Mouse (Mus musculus) embryonic facial prominence, embryonic 11.5 days (tissue): ENCODE data around the gene Bax. TPM values are rescaled to one million over a fixed set of nuclear protein-coding genes. Genes with fewer than 3 reads are reported as not detected.

Experiments used
- ATAC-seq: fragments of 200-750 bp; cut with Nextera tagmentation; replicated peaks from 2 replicates; pipeline ENCODE4 v1.8.0; 2017; ENCODE audit warnings: low read depth; ENCODE audit not compliant: insufficient number of reproducible peaks, low FRiP score, low TSS enrichment
- DNase-seq: peaks from one replicate; pipeline ENCODE4 v3.0.0-alpha.2; 2015; ENCODE audit warnings: low spot score
- H3K27ac ChIP-seq: fragments of 300-500 bp; sonication (generic); replicated peaks from 2 replicates; pipeline ENCODE4 v1.5.1; 2014; ENCODE audit warnings: mild to moderate bottlenecking, low read depth, low read length, control low read depth
- H3K27me3 ChIP-seq: fragments of 300-500 bp; sonication (generic); 2 replicates; pipeline ENCODE4 v1.6.1; 2014; ENCODE audit warnings: mild to moderate bottlenecking, low read length, moderate library complexity, mixed read lengths; ENCODE audit not compliant: control insufficient read depth, insufficient read depth
- H3K36me3 ChIP-seq: fragments of 300-500 bp; sonication (generic); replicated peaks from 2 replicates; pipeline ENCODE4 v1.6.1; 2014; ENCODE audit warnings: low read depth, mild to moderate bottlenecking, low read length, moderate library complexity, mixed read lengths; ENCODE audit not compliant: control insufficient read depth, insufficient read depth
- H3K4me1 ChIP-seq: fragments of 300-500 bp; sonication (generic); 2 replicates; pipeline ENCODE4 v1.6.1; 2014; ENCODE audit warnings: low read length, mixed read lengths; ENCODE audit not compliant: control insufficient read depth, insufficient read depth
- H3K4me2 ChIP-seq: fragments of 300-500 bp; sonication (generic); 2 replicates; pipeline ENCODE4 v1.6.1; 2014; ENCODE audit warnings: low read depth, mild to moderate bottlenecking, control low read depth, low read length, moderate library complexity
- H3K4me3 ChIP-seq: fragments of 300-500 bp; sonication (generic); 2 replicates; pipeline ENCODE4 v1.5.1; 2014; ENCODE audit warnings: low read depth, low read length, control low read depth
- H3K9ac ChIP-seq: fragments of 300-500 bp; sonication (generic); replicated peaks from 2 replicates; pipeline ENCODE4 v1.6.1; 2014; ENCODE audit warnings: mild to moderate bottlenecking, control low read depth, low read length
- H3K9me3 ChIP-seq: fragments of 300-500 bp; sonication (generic); replicated peaks from 2 replicates; pipeline ENCODE4 v1.6.1; 2016; ENCODE audit warnings: mild to moderate bottlenecking, low read length, inconsistent platforms, mixed read lengths; ENCODE audit not compliant: control insufficient read depth
- WGBS: fragments of 180-500 bp; shearing (Covaris S2); extraction: QIAGEN DNeasy Blood & Tissue Kit; methylation state at CpG from one replicate; pipeline ENCODE4 v1.1.7; 2014; 5-methylcytosine and 5-hydroxymethylcytosine counted together
- polyA plus RNA-seq: library from polyadenylated mRNA; unstranded; fragments of >200 nt; fragmentation: Nextera tagmentation; extraction: Ambion mirVana; gene quantifications from 2 replicates; pipeline ENCODE4 v1.2.1, GENCODE M21; 2014

Bax gene
- polyA plus RNA-seq, 1 experiment from 2014 or later = 151 TPM

DNA sequence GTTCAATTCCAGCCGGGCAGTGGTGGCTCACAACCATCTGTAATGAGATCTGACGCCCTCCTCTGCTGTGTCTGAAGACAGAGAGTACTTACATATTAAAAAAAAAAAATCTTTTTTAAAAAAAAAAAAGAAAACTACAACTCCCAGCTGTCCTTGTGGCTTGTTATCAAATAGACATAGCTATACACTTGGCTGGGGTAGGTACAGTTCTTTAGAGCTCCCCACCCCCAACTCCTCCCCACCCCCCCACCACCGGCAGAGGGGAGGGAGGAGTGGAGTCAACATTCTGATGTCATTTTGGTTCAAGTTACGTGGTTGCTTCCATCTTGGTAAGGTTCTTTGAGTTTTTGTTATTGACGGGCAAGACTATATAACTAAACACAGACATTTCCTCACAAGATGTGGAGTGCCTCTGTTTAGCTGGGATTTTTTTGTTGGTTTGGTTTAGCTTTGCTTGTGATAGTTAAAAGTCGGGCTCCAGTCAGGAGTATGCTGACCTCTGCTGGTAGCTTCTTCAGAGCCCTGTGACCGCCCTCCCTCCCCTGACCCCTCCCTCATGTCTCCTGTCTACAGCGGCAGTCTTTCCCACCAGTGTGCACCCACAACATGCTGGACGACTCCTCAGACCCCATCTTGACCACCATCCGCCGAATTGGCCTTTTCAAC is 19.2 kb downstream of the Bax start:
- Histone ChIP-seq H3K9ac (no peak overlapping the region), H3K4me3 (no peak overlapping the region), H3K27ac (no peak overlapping the region), H3K36me3 (no peaks in the 10 kb centered on the region), H3K9me3 (no peaks in the 10 kb centered on the region), H3K4me2 (no peak overlapping the region), H3K4me1 (no peaks in the 10 kb centered on the region), H3K27me3 (no peaks in the 10 kb centered on the region)
- DNase-seq (peak; percentile 64), ATAC-seq (0 out of 2 replicates have a peak, but pooled peaks have one; percentile 35)
- 29% methylated on average over 11 of the region's 11 CpGs for WGBS

DNA sequence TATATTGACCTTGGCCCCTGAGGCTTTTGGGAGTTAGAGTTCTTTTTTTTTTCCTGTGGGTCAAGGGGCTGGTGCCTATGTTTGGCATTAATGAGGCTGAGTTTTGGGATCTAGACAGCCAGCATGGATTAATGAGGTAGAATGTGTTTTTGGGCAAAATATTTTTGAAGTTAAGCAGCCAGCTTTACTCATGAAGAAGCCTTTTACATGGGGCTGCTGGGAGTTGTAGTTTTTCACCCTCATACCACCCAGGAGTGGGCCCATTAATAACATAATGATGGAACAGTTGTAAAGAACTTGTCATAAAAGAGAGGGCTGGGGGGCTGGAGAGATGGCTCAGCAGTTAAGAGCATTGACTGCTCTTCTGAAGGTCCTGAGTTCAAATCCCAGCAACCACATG is 20.1 kb downstream of the Bax start:
- Histone ChIP-seq H3K36me3 (no peaks in the 10 kb centered on the region), H3K4me2 (no peak overlapping the region), H3K27ac (no peak overlapping the region), H3K4me1 (no peaks in the 10 kb centered on the region), H3K4me3 (no peak overlapping the region), H3K27me3 (no peaks in the 10 kb centered on the region), H3K9ac (no peak overlapping the region), H3K9me3 (no peaks in the 10 kb centered on the region)
- ATAC-seq = no peak
- DNase-seq = no peak

DNA sequence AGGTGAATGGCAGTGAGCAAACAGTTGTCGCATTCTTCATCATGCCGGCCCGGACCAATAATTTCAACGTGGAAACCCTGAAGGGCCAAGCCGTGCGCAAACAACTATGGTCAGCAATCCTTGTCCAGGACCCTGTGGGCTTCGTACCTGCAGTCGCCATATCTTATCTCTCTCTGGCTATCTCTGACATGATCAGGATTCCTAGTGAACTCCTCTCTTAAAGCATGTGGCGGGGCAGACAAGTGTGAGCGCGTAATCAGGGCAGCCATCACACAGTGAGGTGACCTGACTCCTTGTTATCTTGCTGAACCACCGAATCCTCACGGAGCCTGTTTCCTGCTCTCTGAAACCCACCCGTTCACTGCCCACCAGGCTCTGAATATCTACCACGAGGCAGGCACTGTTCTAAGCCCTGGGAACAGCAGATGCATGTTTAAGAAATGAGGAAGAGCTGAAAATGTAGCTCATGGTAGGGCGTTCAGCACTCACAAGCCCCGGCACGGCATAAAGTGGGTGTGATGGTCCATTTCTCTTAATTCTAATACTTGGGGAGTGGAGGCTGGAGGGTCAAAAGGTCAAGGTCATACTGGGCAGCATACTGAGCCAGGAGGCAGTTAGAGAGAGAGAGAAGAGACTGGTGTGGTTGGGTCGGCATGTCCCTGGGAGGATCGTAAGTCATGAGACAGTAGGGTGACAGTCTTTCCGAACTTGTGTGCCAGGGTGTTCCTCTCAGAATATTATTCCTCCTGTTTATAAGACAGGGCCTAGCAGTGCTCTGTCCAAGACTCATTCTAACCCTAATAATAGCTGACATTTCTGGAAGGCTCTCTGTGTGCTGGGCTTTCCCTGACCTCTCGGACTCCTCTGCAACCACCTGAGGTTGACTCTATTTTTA is 22.9 kb downstream of the Bax start:
- H3K36me3 ChIP-seq = no peaks in the 10 kb centered on the region; the same call in 1 of the 2 replicates
- no peak overlapping the region for H3K9ac ChIP-seq
- H3K27me3 ChIP-seq = no peaks in the 10 kb centered on the region
- H3K4me2 ChIP-seq = no peak overlapping the region
- H3K4me1 ChIP-seq = no peaks in the 10 kb centered on the region
- H3K9me3 ChIP-seq = no peaks in the 10 kb centered on the region
- ATAC-seq (no peak), DNase-seq (no peak)
- WGBS = 86% methylated on average over 22 of the region's 22 CpGs
- H3K27ac ChIP-seq = no peak overlapping the region
- no peak overlapping the region for H3K4me3 ChIP-seq

DNA sequence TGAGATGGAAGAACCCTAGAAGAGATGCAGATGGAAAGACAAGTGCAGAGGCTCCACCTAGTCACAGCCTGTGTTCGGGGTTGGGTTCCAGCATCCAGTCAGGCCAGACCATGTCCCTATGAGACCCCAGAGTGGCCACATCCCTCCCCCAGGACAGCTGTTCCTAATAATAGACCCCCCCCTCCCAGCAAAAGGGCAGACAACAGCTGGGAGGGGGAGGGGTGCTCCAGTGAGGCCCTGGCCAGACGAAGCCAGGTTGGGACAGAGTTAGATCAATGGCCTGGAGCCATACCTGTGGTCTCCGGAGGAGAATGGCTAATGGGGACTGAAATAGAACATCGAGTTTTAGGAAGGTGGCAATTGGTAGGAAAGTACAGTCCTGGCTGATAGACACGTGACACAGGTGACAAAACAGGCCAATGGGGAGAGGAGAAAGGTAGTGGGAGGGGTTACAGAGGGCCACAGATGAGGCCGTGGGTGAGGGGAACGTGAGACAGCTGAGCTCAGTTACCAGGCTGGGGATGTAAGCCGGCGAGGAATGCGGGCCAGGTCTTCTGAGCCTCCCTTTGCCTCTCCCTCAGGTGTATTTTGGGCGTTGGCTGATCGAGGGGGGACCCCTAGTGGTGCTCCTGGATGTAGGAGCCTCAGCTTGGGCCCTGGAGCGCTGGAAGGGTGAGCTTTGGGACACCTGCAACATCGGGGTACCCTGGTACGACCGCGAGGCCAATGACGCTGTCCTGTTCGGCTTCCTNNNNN is 29.0 kb downstream of the Bax start, which contains the start of gene Ruvbl2:
Ruvbl2 (minus strand) TSS at position 576 of the 756 bp plus-strand sequence.
- peak within 1 kb of the TSS; percentile 23 for H3K4me2 ChIP-seq
- no peaks in the 10 kb centered on the region for H3K9me3 ChIP-seq
- no peaks in the 10 kb centered on the region; the same call in 1 of the 2 replicates for H3K36me3 ChIP-seq
- no peak within 1 kb of the TSS; the same call in 1 of the 2 replicates for H3K9ac ChIP-seq
- DNase-seq (peak; percentile 66), ATAC-seq (no peak)
- 22% methylated on average over 19 of the region's 19 CpGs for WGBS
- no peak within 1 kb of the TSS for H3K27ac ChIP-seq
- no peak within 1 kb of the TSS for H3K4me3 ChIP-seq
- H3K27me3 ChIP-seq = no peaks in the 10 kb centered on the region
- peaks cover 14% of the 10 kb centered on the region for H3K4me1 ChIP-seq

GRCm38 (mm10) chr7:45437046-45437445 is 29.7 kb downstream of the Bax start:
- Histone ChIP-seq H3K4me2 (0 out of 2 replicates have a peak overlapping the region, but pooled peaks have one; percentile 16), H3K4me1 (peaks cover 14% of the 10 kb centered on the region), H3K4me3 (no peak overlapping the region), H3K27me3 (no peaks in the 10 kb centered on the region), H3K9me3 (no peaks in the 10 kb centered on the region), H3K9ac (no peak overlapping the region; the same call in 1 of the 2 replicates), H3K27ac (no peak overlapping the region), H3K36me3 (no peaks in the 10 kb centered on the region; the same call in 1 of the 2 replicates)
- ATAC-seq (no peak), DNase-seq (peak; percentile 64)
- WGBS = 18% methylated on average over 6 of the region's 6 CpGs

GRCm38 (mm10) chr7:45436444-45436843 is 30.3 kb downstream of the Bax start:
- Histone ChIP-seq H3K27ac (no peak overlapping the region), H3K4me3 (no peak overlapping the region), H3K36me3 (no peaks in the 10 kb centered on the region; the same call in 1 of the 2 replicates), H3K4me1 (peaks cover 14% of the 10 kb centered on the region), H3K9me3 (no peaks in the 10 kb centered on the region), H3K9ac (no peak overlapping the region; the same call in 1 of the 2 replicates), H3K27me3 (no peaks in the 10 kb centered on the region), H3K4me2 (peak overlapping the region; percentile 13; the same call in 1 of the 2 replicates)
- DNase-seq (no peak), ATAC-seq (no peak)
- 95% methylated on average over 5 of the region's 5 CpGs for WGBS

GRCm38 (mm10) chr7:45435038-45435437 is 31.7 kb downstream of the Bax start:
- no peaks in the 10 kb centered on the region for H3K9me3 ChIP-seq
- peak overlapping the region; percentile 69 for H3K4me2 ChIP-seq
- peaks cover 14% of the 10 kb centered on the region for H3K4me1 ChIP-seq
- H3K9ac ChIP-seq = peak overlapping the region; percentile 71
- WGBS = 3% methylated on average over 16 of the region's 16 CpGs
- peaks cover 2% of the 10 kb centered on the region for H3K36me3 ChIP-seq
- peak overlapping the region; percentile 85 for H3K4me3 ChIP-seq
- peak; percentile 47 for DNase-seq
- no peaks in the 10 kb centered on the region for H3K27me3 ChIP-seq
- ATAC-seq = no peak; the same call in 1 of the 2 replicates
- H3K27ac ChIP-seq = no peak overlapping the region
